Mouse (Mus musculus) cortical plate, adult 2 months (tissue): Measurements from ENCODE around the gene Acan. TPM values are rescaled to one million over a fixed set of nuclear protein-coding genes. Genes with fewer than 3 reads are reported as not detected.

ENCODE experiments used
- H3K27ac ChIP-seq: fragments of 200-500 bp; 2 replicates; pipeline ENCODE4 v1.5.1; 2012; ENCODE audit warnings: low read length, control low read depth, inconsistent platforms; ENCODE audit not compliant: insufficient read depth
- H3K4me1 ChIP-seq: fragments of 200-500 bp; 2 replicates; pipeline ENCODE4 v1.6.1; 2011; ENCODE audit warnings: low read length; ENCODE audit not compliant: control insufficient read depth, insufficient read depth
- H3K4me3 ChIP-seq: fragments of 200-500 bp; 2 replicates; pipeline ENCODE4 v1.5.1; 2011; ENCODE audit warnings: mild to moderate bottlenecking, low read length, control low read depth; ENCODE audit not compliant: insufficient read depth
- CTCF ChIP-seq: fragments of 200-500 bp; IDR thresholded peaks from 2 replicates; pipeline ENCODE4 v1.5.1; 2011; ENCODE audit warnings: mild to moderate bottlenecking, control low read depth, low read length; ENCODE audit not compliant: insufficient read depth; ENCODE audit errors: extremely low read depth
- POLR2A ChIP-seq: fragments of 200-500 bp; IDR thresholded peaks from 2 replicates; pipeline ENCODE4 v1.6.1; 2011; ENCODE audit warnings: mild to moderate bottlenecking, low read length, control low read depth; ENCODE audit not compliant: insufficient read depth; ENCODE audit errors: extremely low read depth
- polyA plus RNA-seq: library from polyadenylated mRNA; depleted of rRNA; stranded (reverse); fragments of >200 nt; gene quantifications from 2 replicates; pipeline ENCODE4 v1.2.3, GENCODE M21; 2012

Gene Acan
- polyA plus RNA-seq, 1 experiment: 1.8 TPM

- Histone ChIP-seq H3K4me3 (no peak within 1 kb of the TSS), H3K27ac (no peak within 1 kb of the TSS), H3K4me1 (no peaks in the 10 kb centered on the region)
- TF ChIP-seq POLR2A (no peak), CTCF (no peak)
These were observed 77.7 kb downstream of the Acan start, which contains the start of gene Hapln3 for GRCm38 (mm10) chr7:79130843-79131444. Gene Hapln3, minus strand, starts transcription at chr7:79131018.

GRCm38 (mm10) chr7:79133391-79133790, 80.1 kb downstream of the Acan start:
- H3K4me3 ChIP-seq: no peak overlapping the region
- H3K4me1 ChIP-seq: no peaks in the 10 kb centered on the region
- 0 out of 2 replicates have a peak, but pooled peaks have one; percentile 17 for TF ChIP-seq CTCF
- TF ChIP-seq POLR2A: no peak
- no peak overlapping the region for H3K27ac ChIP-seq

- no peaks in the 10 kb centered on the region for H3K4me1 ChIP-seq
- H3K27ac ChIP-seq: no peak overlapping the region
- H3K4me3 ChIP-seq: no peak overlapping the region
- TF ChIP-seq POLR2A: no peak
- TF ChIP-seq CTCF: no peak
These were observed 86.1 kb downstream of the Acan start for GRCm38 (mm10) chr7:79139328-79139824.

GRCm38 (mm10) chr7:79139891-79140591, 86.8 kb downstream of the Acan start:
- Histone ChIP-seq H3K4me1 (no peaks in the 10 kb centered on the region), H3K4me3 (no peak overlapping the region), H3K27ac (no peak overlapping the region)
- no peak for TF ChIP-seq CTCF
- TF ChIP-seq POLR2A: no peak

GRCm38 (mm10) chr7:79140897-79141296, 87.6 kb downstream of the Acan start:
- H3K4me3 ChIP-seq: no peak overlapping the region
- no peaks in the 10 kb centered on the region for H3K4me1 ChIP-seq
- peak; percentile 88 for TF ChIP-seq CTCF
- no peak for TF ChIP-seq POLR2A
- no peak overlapping the region for H3K27ac ChIP-seq

GRCm38 (mm10) chr7:79147011-79147837, 93.9 kb downstream of the Acan start:
- peak overlapping the region; percentile 56; the same call in 1 of the 2 replicates for H3K4me3 ChIP-seq
- no peak overlapping the region for H3K27ac ChIP-seq
- TF ChIP-seq CTCF (no peak), POLR2A (no peak)
- no peaks in the 10 kb centered on the region for H3K4me1 ChIP-seq

- no peak overlapping the region for H3K27ac ChIP-seq
- peak overlapping the region; percentile 56 for H3K4me3 ChIP-seq
These were observed 94.8 kb downstream of the Acan start for GRCm38 (mm10) chr7:79147931-79148653.

GRCm38 (mm10) chr7:79148711-79149266, 95.5 kb downstream of the Acan start, which contains the start of gene Mfge8:
Gene Mfge8, minus strand, starts transcription at chr7:79149060.
- H3K4me3 ChIP-seq: peak within 1 kb of the TSS; percentile 56
- H3K4me1 ChIP-seq: no peaks in the 10 kb centered on the region
- no peak within 1 kb of the TSS for H3K27ac ChIP-seq
- TF ChIP-seq CTCF (no peak), POLR2A (peak; percentile 80)

More at GRCm38 (mm10) chr7:79147931-79148653, 94.8 kb downstream of the Acan start:
- H3K4me1 ChIP-seq: no peaks in the 10 kb centered on the region
- no peak for TF ChIP-seq CTCF
- no peak for TF ChIP-seq POLR2A

GRCm38 (mm10) chr7:79149522-79149921, 96.2 kb downstream of the Acan start:
- Histone ChIP-seq H3K27ac (no peak overlapping the region), H3K4me3 (no peak overlapping the region), H3K4me1 (no peaks in the 10 kb centered on the region)
- TF ChIP-seq POLR2A (no peak), CTCF (no peak)
